Mouse (Mus musculus) olfactory bulb, adult 2 months (tissue): Measurements from ENCODE around the gene Tjp3.
"Not testable (repeated sequence)": the region's sequence is repeated elsewhere in the genome, so short reads cannot be mapped to it uniquely, and the experiment has no call there.

Experiments
- CTCF ChIP-seq: fragments of 200-500 bp; IDR thresholded peaks from 2 replicates; pipeline ENCODE4 v1.5.1; 2012; ENCODE audit warnings: low read depth, mild to moderate bottlenecking, low read length, moderate library complexity; ENCODE audit not compliant: insufficient read depth
- POLR2A ChIP-seq: fragments of 200-500 bp; IDR thresholded peaks from 2 replicates; pipeline ENCODE4 v1.6.1; 2012; ENCODE audit warnings: mild to moderate bottlenecking, low read depth, low read length, moderate library complexity; ENCODE audit not compliant: insufficient read depth

- TF ChIP-seq CTCF, POLR2A: not testable (repeated sequence)
These were observed 67.7 kb downstream of the Tjp3 start for GRCm38 (mm10) chr10:81223731-81224130.
